Mouse (Mus musculus): ENCODE data around the gene Gm20388. TPM values are rescaled to one million over a fixed set of nuclear protein-coding genes. Genes with fewer than 3 reads are reported as not detected.

Gm20388 gene
- total RNA-seq, 1 experiment from 2014 or later: 10.0 TPM

GRCm38 (mm10) chr8:124039351-124039750 is 4128.7 kb downstream of the Gm20388 start:
- no peak for ATAC-seq (replicated peaks; ENCODE audit: insufficient number of reproducible peaks, low FRiP score, low TSS enrichment, poor library complexity, severe bottlenecking)

GRCm38 (mm10) chr8:124042201-124042600 is 4131.6 kb downstream of the Gm20388 start:
- ATAC-seq (replicated peaks; ENCODE audit: insufficient number of reproducible peaks, low FRiP score, low TSS enrichment, poor library complexity, severe bottlenecking): no peak

GRCm38 (mm10) chr8:124044421-124044820 is 4133.8 kb downstream of the Gm20388 start:
- ATAC-seq (replicated peaks; ENCODE audit: insufficient number of reproducible peaks, low FRiP score, low TSS enrichment, poor library complexity, severe bottlenecking): no peak

GRCm38 (mm10) chr8:124044931-124045330 is 4134.3 kb downstream of the Gm20388 start:
- no peak for ATAC-seq (replicated peaks; ENCODE audit: insufficient number of reproducible peaks, low FRiP score, low TSS enrichment, poor library complexity, severe bottlenecking)

- no peak for ATAC-seq (replicated peaks; ENCODE audit: insufficient number of reproducible peaks, low FRiP score, low TSS enrichment, poor library complexity, severe bottlenecking)
Measured at GRCm38 (mm10) chr8:124045856-124046255, 4135.2 kb downstream of the Gm20388 start.

- peak; percentile 68 for ATAC-seq (replicated peaks; ENCODE audit: insufficient number of reproducible peaks, low FRiP score, low TSS enrichment, poor library complexity, severe bottlenecking)
Measured at GRCm38 (mm10) chr8:124052110-124052509, 4141.5 kb downstream of the Gm20388 start.

GRCm38 (mm10) chr8:124052568-124052967 is 4141.9 kb downstream of the Gm20388 start:
- no peak for ATAC-seq (replicated peaks; ENCODE audit: insufficient number of reproducible peaks, low FRiP score, low TSS enrichment, poor library complexity, severe bottlenecking)

GRCm38 (mm10) chr8:124056832-124057655 is 4146.4 kb downstream of the Gm20388 start:
- ATAC-seq (replicated peaks; ENCODE audit: insufficient number of reproducible peaks, low FRiP score, low TSS enrichment, poor library complexity, severe bottlenecking): no peak

GRCm38 (mm10) chr8:124066325-124067058 is 4155.9 kb downstream of the Gm20388 start:
- peak; percentile 66 for ATAC-seq (replicated peaks; ENCODE audit: insufficient number of reproducible peaks, low FRiP score, low TSS enrichment, poor library complexity, severe bottlenecking)

- ATAC-seq (replicated peaks; ENCODE audit: insufficient number of reproducible peaks, low FRiP score, low TSS enrichment, poor library complexity, severe bottlenecking): no peak
Measured at GRCm38 (mm10) chr8:124067059-124067750, 4156.6 kb downstream of the Gm20388 start.

- no peak for ATAC-seq (replicated peaks; ENCODE audit: insufficient number of reproducible peaks, low FRiP score, low TSS enrichment, poor library complexity, severe bottlenecking)
Measured at GRCm38 (mm10) chr8:124070363-124071324, 4160.0 kb downstream of the Gm20388 start.

GRCm38 (mm10) chr8:124075977-124076376 is 4165.3 kb downstream of the Gm20388 start:
- no peak for ATAC-seq (replicated peaks; ENCODE audit: insufficient number of reproducible peaks, low FRiP score, low TSS enrichment, poor library complexity, severe bottlenecking)

GRCm38 (mm10) chr8:124076416-124076815 is 4165.8 kb downstream of the Gm20388 start:
- no peak for ATAC-seq (replicated peaks; ENCODE audit: insufficient number of reproducible peaks, low FRiP score, low TSS enrichment, poor library complexity, severe bottlenecking)

- ATAC-seq (replicated peaks; ENCODE audit: insufficient number of reproducible peaks, low FRiP score, low TSS enrichment, poor library complexity, severe bottlenecking): no peak
Measured at GRCm38 (mm10) chr8:124077377-124077776, 4166.7 kb downstream of the Gm20388 start.

GRCm38 (mm10) chr8:124077998-124078397 is 4167.4 kb downstream of the Gm20388 start:
- ATAC-seq (replicated peaks; ENCODE audit: insufficient number of reproducible peaks, low FRiP score, low TSS enrichment, poor library complexity, severe bottlenecking): no peak

- ATAC-seq (replicated peaks; ENCODE audit: insufficient number of reproducible peaks, low FRiP score, low TSS enrichment, poor library complexity, severe bottlenecking): no peak
Measured at GRCm38 (mm10) chr8:124078969-124079368, 4168.3 kb downstream of the Gm20388 start.

- ATAC-seq (replicated peaks; ENCODE audit: insufficient number of reproducible peaks, low FRiP score, low TSS enrichment, poor library complexity, severe bottlenecking): no peak
Measured at GRCm38 (mm10) chr8:124080467-124081326, 4170.1 kb downstream of the Gm20388 start.

Data from monocyte, adult 5-6 weeks (primary cell).